Mouse (Mus musculus) forebrain, embryonic 11.5 days (tissue): ENCODE data around the gene Agbl4. TPM values are rescaled to one million over a fixed set of nuclear protein-coding genes. Genes with fewer than 3 reads are reported as not detected.

Experiments used
- polyA plus RNA-seq: library from polyadenylated mRNA; unstranded; fragments of >200 nt; fragmentation: Nextera tagmentation; extraction: Ambion mirVana; gene quantifications from 2 replicates; pipeline ENCODE4 v1.2.1, GENCODE M21; 2014

Gene Agbl4
- polyA plus RNA-seq, 1 experiment from 2014 or later, result 1.1 TPM

Other genes with a start within 250 kb of the Agbl4 start
- 130 and 133 TPM in 2 replicates for gene Elavl4, start 45.8 kb upstream of the Agbl4 start, polyA plus RNA-seq